Mouse (Mus musculus): ENCODE results near the gene Micall1.

Gene Micall1

GRCm38 (mm10) chr15:79133191-79133661, 24.5 kb downstream of the Micall1 start:
- no peak for DNase-seq

GRCm38 (mm10) chr15:79134496-79135270, 26.0 kb downstream of the Micall1 start:
- DNase-seq: no peak

- no peak for DNase-seq
These were observed 26.6 kb downstream of the Micall1 start for GRCm38 (mm10) chr15:79135332-79135731.

- DNase-seq: no peak
These were observed 27.3 kb downstream of the Micall1 start for GRCm38 (mm10) chr15:79135783-79136575.

- no peak for DNase-seq
These were observed 30.9 kb downstream of the Micall1 start for GRCm38 (mm10) chr15:79139640-79140039.

- peak; percentile 94 for DNase-seq
These were observed 32.3 kb downstream of the Micall1 start, which contains the start of the genes Polr2f and 1700088E04Rik for GRCm38 (mm10) chr15:79140866-79141565. Gene Polr2f, plus strand, starts transcription at chr15:79141009. Gene 1700088E04Rik, minus strand, starts transcription at chr15:79141253.

- DNase-seq: no peak
These were observed 32.8 kb downstream of the Micall1 start for GRCm38 (mm10) chr15:79141566-79141917.

GRCm38 (mm10) chr15:79143316-79143715, 34.6 kb downstream of the Micall1 start:
- no peak for DNase-seq

GRCm38 (mm10) chr15:79144021-79144420, 35.3 kb downstream of the Micall1 start:
- no peak for DNase-seq

GRCm38 (mm10) chr15:79145522-79145921, 36.8 kb downstream of the Micall1 start:
- no peak for DNase-seq

- peak; percentile 70 for DNase-seq
These were observed 39.8 kb downstream of the Micall1 start for GRCm38 (mm10) chr15:79148533-79148932.

- no peak for DNase-seq
These were observed 43.2 kb downstream of the Micall1 start for GRCm38 (mm10) chr15:79151881-79152280.

GRCm38 (mm10) chr15:79152709-79153108, 44.0 kb downstream of the Micall1 start:
- no peak for DNase-seq

- no peak for DNase-seq
These were observed 46.9 kb downstream of the Micall1 start for GRCm38 (mm10) chr15:79155572-79155971.

GRCm38 (mm10) chr15:79162301-79162700, 53.6 kb downstream of the Micall1 start:
- no peak for DNase-seq

GRCm38 (mm10) chr15:79162822-79163221, 54.1 kb downstream of the Micall1 start:
- DNase-seq: no peak

- DNase-seq: no peak
These were observed 55.6 kb downstream of the Micall1 start for GRCm38 (mm10) chr15:79164251-79164650.

GRCm38 (mm10) chr15:79165140-79165539, 56.4 kb downstream of the Micall1 start, which contains the start of gene Sox10:
Gene Sox10, minus strand, starts transcription at chr15:79165240.
- DNase-seq: no peak

GRCm38 (mm10) chr15:79166712-79167111, 58.0 kb downstream of the Micall1 start:
- peak; percentile 77 for DNase-seq

GRCm38 (mm10) chr15:79176905-79177304, 68.2 kb downstream of the Micall1 start:
- no peak for DNase-seq

GRCm38 (mm10) chr15:79185213-79185612, 76.5 kb downstream of the Micall1 start:
- no peak for DNase-seq

Data from layer of hippocampus, adult 9-11 months (tissue).